Mouse (Mus musculus) erythroblast, embryonic 14.5 days (primary cell): ENCODE results near the gene Mrpl20.

Experiments used
- GATA1 ChIP-seq: IDR thresholded peaks from 2 replicates; pipeline ENCODE4 v1.6.1; 2012; ENCODE audit warnings: low read length, inconsistent platforms, mixed read lengths
- TAL1 ChIP-seq: IDR thresholded peaks from 3 replicates; pipeline ENCODE4 v1.6.1; 2012; ENCODE audit warnings: low read length, inconsistent platforms, mixed read lengths

DNA sequence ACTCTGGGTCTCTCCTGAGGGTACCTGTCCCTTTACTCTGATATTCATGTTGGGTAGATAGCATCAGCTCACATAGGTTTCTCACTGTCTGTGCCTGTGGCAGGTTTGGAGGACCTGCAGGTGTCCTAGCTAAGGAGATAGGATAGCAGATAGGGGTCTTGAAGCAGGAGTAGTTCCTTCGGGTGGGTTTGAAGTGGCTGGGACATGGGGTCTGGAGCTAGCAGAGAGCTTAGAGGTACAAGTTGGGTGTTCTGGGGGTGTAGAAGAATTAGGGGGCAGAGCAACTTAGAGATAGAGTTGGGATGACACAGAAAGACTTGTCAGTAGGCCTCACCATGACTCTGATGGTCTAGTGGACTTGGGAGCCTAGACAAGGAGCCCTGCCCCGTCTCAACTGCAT is 46.7 kb downstream of the Mrpl20 start:
- no peak for TF ChIP-seq GATA1
- no peak for TF ChIP-seq TAL1
